Mouse (Mus musculus): ENCODE results near the gene Epha7. TPM values are rescaled to one million over a fixed set of nuclear protein-coding genes. Genes with fewer than 3 reads are reported as not detected.

Epha7 gene
- polyA plus RNA-seq, 1 experiment: 0.94 TPM

- no peak overlapping the region for H3ac ChIP-seq (ENCODE audit: control insufficient read depth, insufficient read length)
- TF ChIP-seq E2F4 (IDR thresholded peaks at IDR 0.05; ENCODE audit: insufficient read depth) (no peak), MYOG (IDR thresholded peaks at IDR 0.05; ENCODE audit: control insufficient read depth in 1 of 3, insufficient read depth in 1 of 3, insufficient read length in 2 of 3, low read depth in 2 of 3) (no peak), MAX (IDR thresholded peaks at IDR 0.05; ENCODE audit: low read depth) (no peak), POLR2AphosphoS2 (IDR thresholded peaks at IDR 0.05; ENCODE audit: insufficient read length, low read depth) (no peak), USF1 (IDR thresholded peaks at IDR 0.05; ENCODE audit: low read depth) (no peak), SRF (IDR thresholded peaks at IDR 0.05; ENCODE audit: control insufficient read depth, insufficient read length, low read depth) (no peak), POLR2A (IDR thresholded peaks at IDR 0.05; ENCODE audit: insufficient read length, low read depth) (no peak), TCF12 (IDR thresholded peaks at IDR 0.05; ENCODE audit: insufficient read depth, poor library complexity, severe bottlenecking) (no peak), TCF3 (IDR thresholded peaks at IDR 0.05; ENCODE audit: insufficient read length, low read depth) (no peak), MYOD1 (IDR thresholded peaks at IDR 0.05; ENCODE audit: control insufficient read depth in 1 of 3, insufficient read length in 2 of 3, low read depth in 2 of 3) (no peak)
Measured at GRCm38 (mm10) chr4:28940710-28941109, 127.8 kb downstream of the Epha7 start.

GRCm38 (mm10) chr4:28944237-28944636 lies 131.3 kb downstream of the Epha7 start:
- no peak for TF ChIP-seq SRF (IDR thresholded peaks at IDR 0.05; ENCODE audit: control insufficient read depth, insufficient read length, low read depth)
- TF ChIP-seq TCF3 (IDR thresholded peaks at IDR 0.05; ENCODE audit: insufficient read length, low read depth): no peak
- no peak for TF ChIP-seq CEBPB (IDR thresholded peaks at IDR 0.05; ENCODE audit: insufficient read depth, poor library complexity, severe bottlenecking)
- TF ChIP-seq USF1 (IDR thresholded peaks at IDR 0.05; ENCODE audit: low read depth): no peak
- no peak for TF ChIP-seq POLR2AphosphoS2 (IDR thresholded peaks at IDR 0.05; ENCODE audit: insufficient read length, low read depth)
- TF ChIP-seq MYOG (IDR thresholded peaks at IDR 0.05; ENCODE audit: control insufficient read depth in 1 of 3, insufficient read depth in 1 of 3, insufficient read length in 2 of 3, low read depth in 2 of 3): no peak
- TF ChIP-seq TCF12 (IDR thresholded peaks at IDR 0.05; ENCODE audit: insufficient read depth, poor library complexity, severe bottlenecking): no peak
- TF ChIP-seq E2F4 (IDR thresholded peaks at IDR 0.05; ENCODE audit: insufficient read depth): no peak
- no peak for TF ChIP-seq MYOD1 (IDR thresholded peaks at IDR 0.05; ENCODE audit: control insufficient read depth in 1 of 3, insufficient read length in 2 of 3, low read depth in 2 of 3)
- TF ChIP-seq POLR2A (IDR thresholded peaks at IDR 0.05; ENCODE audit: insufficient read length, low read depth): no peak
- no peak for TF ChIP-seq REST (IDR thresholded peaks at IDR 0.05; ENCODE audit: insufficient read depth, insufficient read length)
- TF ChIP-seq MAX (IDR thresholded peaks at IDR 0.05; ENCODE audit: low read depth): no peak
- Histone ChIP-seq H3K36me3 (ENCODE audit: control insufficient read depth, insufficient read depth) (no peaks in the 10 kb centered on the region), H3K4me2 (ENCODE audit: low read depth) (no peak overlapping the region), H3K4me3 (no peak overlapping the region), H3K27me3 (ENCODE audit: control insufficient read depth, insufficient read depth, insufficient read length) (no peaks in the 10 kb centered on the region), H3ac (ENCODE audit: control insufficient read depth, insufficient read length) (no peak overlapping the region), H3K79me2 (ENCODE audit: control insufficient read depth, insufficient read depth) (no peaks in the 10 kb centered on the region)

More at GRCm38 (mm10) chr4:28940710-28941109, 127.8 kb downstream of the Epha7 start:
- H3K27me3 ChIP-seq (ENCODE audit: control insufficient read depth, insufficient read depth, insufficient read length): no peaks in the 10 kb centered on the region
- H3K79me2 ChIP-seq (ENCODE audit: control insufficient read depth, insufficient read depth): no peaks in the 10 kb centered on the region
- no peak overlapping the region for H3K4me3 ChIP-seq
- H3K36me3 ChIP-seq (ENCODE audit: control insufficient read depth, insufficient read depth): no peaks in the 10 kb centered on the region
- H3K4me2 ChIP-seq (ENCODE audit: low read depth): no peak overlapping the region

- no peak overlapping the region for H3K4me2 ChIP-seq (ENCODE audit: low read depth)
- H3K36me3 ChIP-seq (ENCODE audit: control insufficient read depth, insufficient read depth): no peaks in the 10 kb centered on the region
- no peaks in the 10 kb centered on the region for H3K27me3 ChIP-seq (ENCODE audit: control insufficient read depth, insufficient read depth, insufficient read length)
- no peak for TF ChIP-seq E2F4 (IDR thresholded peaks at IDR 0.05; ENCODE audit: insufficient read depth)
- no peak for TF ChIP-seq TCF12 (IDR thresholded peaks at IDR 0.05; ENCODE audit: insufficient read depth, poor library complexity, severe bottlenecking)
- TF ChIP-seq REST (IDR thresholded peaks at IDR 0.05; ENCODE audit: insufficient read depth, insufficient read length): no peak
- TF ChIP-seq POLR2AphosphoS2 (IDR thresholded peaks at IDR 0.05; ENCODE audit: insufficient read length, low read depth): no peak
- TF ChIP-seq POLR2A (IDR thresholded peaks at IDR 0.05; ENCODE audit: insufficient read length, low read depth): no peak
- no peak for TF ChIP-seq MAX (IDR thresholded peaks at IDR 0.05; ENCODE audit: low read depth)
- no peak for TF ChIP-seq CEBPB (IDR thresholded peaks at IDR 0.05; ENCODE audit: insufficient read depth, poor library complexity, severe bottlenecking)
- no peak for TF ChIP-seq MYOG (IDR thresholded peaks at IDR 0.05; ENCODE audit: control insufficient read depth in 1 of 3, insufficient read depth in 1 of 3, insufficient read length in 2 of 3, low read depth in 2 of 3)
- TF ChIP-seq MYOD1 (IDR thresholded peaks at IDR 0.05; ENCODE audit: control insufficient read depth in 1 of 3, insufficient read length in 2 of 3, low read depth in 2 of 3): no peak
- TF ChIP-seq TCF3 (IDR thresholded peaks at IDR 0.05; ENCODE audit: insufficient read length, low read depth): no peak
- TF ChIP-seq USF1 (IDR thresholded peaks at IDR 0.05; ENCODE audit: low read depth): no peak
- no peak for TF ChIP-seq SRF (IDR thresholded peaks at IDR 0.05; ENCODE audit: control insufficient read depth, insufficient read length, low read depth)
- no peak overlapping the region for H3ac ChIP-seq (ENCODE audit: control insufficient read depth, insufficient read length)
- no peaks in the 10 kb centered on the region for H3K79me2 ChIP-seq (ENCODE audit: control insufficient read depth, insufficient read depth)
- no peak overlapping the region for H3K4me3 ChIP-seq
Measured at GRCm38 (mm10) chr4:28960889-28961560, 148.1 kb downstream of the Epha7 start.

- no peaks in the 10 kb centered on the region for H3K27me3 ChIP-seq (ENCODE audit: control insufficient read depth, insufficient read depth, insufficient read length)
- TF ChIP-seq E2F4 (IDR thresholded peaks at IDR 0.05; ENCODE audit: insufficient read depth) (no peak), MYOD1 (IDR thresholded peaks at IDR 0.05; ENCODE audit: control insufficient read depth in 1 of 3, insufficient read length in 2 of 3, low read depth in 2 of 3) (no peak), USF1 (IDR thresholded peaks at IDR 0.05; ENCODE audit: low read depth) (no peak), SRF (IDR thresholded peaks at IDR 0.05; ENCODE audit: control insufficient read depth, insufficient read length, low read depth) (no peak), CEBPB (IDR thresholded peaks at IDR 0.05; ENCODE audit: insufficient read depth, poor library complexity, severe bottlenecking) (no peak), MAX (IDR thresholded peaks at IDR 0.05; ENCODE audit: low read depth) (no peak), POLR2AphosphoS2 (IDR thresholded peaks at IDR 0.05; ENCODE audit: insufficient read length, low read depth) (no peak), REST (IDR thresholded peaks at IDR 0.05; ENCODE audit: insufficient read depth, insufficient read length) (no peak), MYOG (IDR thresholded peaks at IDR 0.05; ENCODE audit: control insufficient read depth in 1 of 3, insufficient read depth in 1 of 3, insufficient read length in 2 of 3, low read depth in 2 of 3) (no peak), TCF3 (IDR thresholded peaks at IDR 0.05; ENCODE audit: insufficient read length, low read depth) (no peak), TCF12 (IDR thresholded peaks at IDR 0.05; ENCODE audit: insufficient read depth, poor library complexity, severe bottlenecking) (no peak), POLR2A (IDR thresholded peaks at IDR 0.05; ENCODE audit: insufficient read length, low read depth) (no peak)
Measured at GRCm38 (mm10) chr4:28967584-28968315, 154.8 kb downstream of the Epha7 start.

More at GRCm38 (mm10) chr4:28967584-28968315, 154.8 kb downstream of the Epha7 start:
- no peak overlapping the region for H3ac ChIP-seq (ENCODE audit: control insufficient read depth, insufficient read length)
- no peaks in the 10 kb centered on the region for H3K79me2 ChIP-seq (ENCODE audit: control insufficient read depth, insufficient read depth)
- H3K4me2 ChIP-seq (ENCODE audit: low read depth): no peak overlapping the region
- no peaks in the 10 kb centered on the region for H3K36me3 ChIP-seq (ENCODE audit: control insufficient read depth, insufficient read depth)
- no peak overlapping the region for H3K4me3 ChIP-seq

Data from myocyte (in vitro differentiated cells).